Mouse (Mus musculus): ENCODE results near the gene Zmiz2. TPM values are rescaled to one million over a fixed set of nuclear protein-coding genes. Genes with fewer than 3 reads are reported as not detected.
A peak's percentile ranks its signal among the peaks of the same experiment; 100 is the strongest.
"Not testable (repeated sequence)": the region's sequence is repeated elsewhere in the genome, so short reads cannot be mapped to it uniquely, and the experiment has no call there.

Gene Zmiz2
- 11.2 and 12.4 TPM in 2 replicates for polyA plus RNA-seq (2015; fragmentation: Nextera tagmentation; extraction: Ambion mirVana)

GRCm38 (mm10) chr11:6388726-6389413, at the start of gene Zmiz2:
Gene Zmiz2 (plus strand): TSS chr11:6389074.
- H3K9me3 ChIP-seq, result no peaks in the 10 kb centered on the region
- no peaks in the 10 kb centered on the region for H3K27me3 ChIP-seq
- whole genome bisulfite sequencing, result 5% methylated on average over 59 of the region's 60 CpGs
- peak; percentile 98 for ATAC-seq (ENCODE audit: insufficient number of reproducible peaks, insufficient read depth, low FRiP score, low TSS enrichment, low read depth)
- peaks cover 18% of the 10 kb centered on the region for H3K4me1 ChIP-seq
- peaks cover 7% of the 10 kb centered on the region; the same call in 1 of the 2 replicates for H3K36me3 ChIP-seq
- peak within 1 kb of the TSS; percentile 89 for H3K9ac ChIP-seq
- peak within 1 kb of the TSS; percentile 96 for H3K4me3 ChIP-seq
- H3K4me2 ChIP-seq, result peak within 1 kb of the TSS; percentile 91
- H3K27ac ChIP-seq, result peak within 1 kb of the TSS; percentile 94

GRCm38 (mm10) chr11:6345956-6346355, 42.9 kb upstream of the Zmiz2 start:
- no peaks in the 10 kb centered on the region for H3K27me3 ChIP-seq
- H3K27ac ChIP-seq, result no peak overlapping the region
- no peak for ATAC-seq (ENCODE audit: insufficient number of reproducible peaks, insufficient read depth, low FRiP score, low TSS enrichment, low read depth)
- H3K36me3 ChIP-seq, result peaks cover 96% of the 10 kb centered on the region
- H3K9ac ChIP-seq, result no peak overlapping the region
- no peak overlapping the region for H3K4me3 ChIP-seq
- 94% methylated on average over 4 of the region's 4 CpGs for WGBS
- no peak overlapping the region for H3K4me2 ChIP-seq
- no peaks in the 10 kb centered on the region for H3K9me3 ChIP-seq
- 0 out of 2 replicates have a peak, but pooled peaks cover 5% of the 10 kb centered on the region for H3K4me1 ChIP-seq

DNA sequence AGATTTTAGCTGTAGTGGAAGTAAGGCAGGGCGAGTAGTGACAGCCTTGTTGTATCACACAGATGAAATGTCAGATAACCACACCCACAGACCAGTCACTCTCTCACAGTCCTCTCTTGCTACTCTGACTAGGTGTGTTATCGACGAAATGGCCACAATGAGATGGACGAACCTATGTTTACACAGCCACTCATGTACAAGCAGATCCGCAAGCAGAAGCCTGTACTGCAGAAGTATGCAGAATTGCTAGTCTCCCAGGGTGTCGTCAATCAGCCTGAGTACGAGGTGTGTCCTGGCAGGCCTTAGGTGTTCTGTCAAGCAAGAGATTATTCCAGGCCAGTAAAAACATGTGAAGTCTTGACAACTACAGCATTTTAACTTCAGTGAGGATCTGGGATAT, 41.9 kb upstream of the Zmiz2 start:
- H3K4me1 ChIP-seq, result 0 out of 2 replicates have a peak, but pooled peaks cover 5% of the 10 kb centered on the region
- H3K4me2 ChIP-seq, result no peak overlapping the region
- no peaks in the 10 kb centered on the region for H3K27me3 ChIP-seq
- no peaks in the 10 kb centered on the region for H3K9me3 ChIP-seq
- no peak overlapping the region for H3K4me3 ChIP-seq
- no peak overlapping the region for H3K9ac ChIP-seq
- no peak for ATAC-seq (ENCODE audit: insufficient number of reproducible peaks, insufficient read depth, low FRiP score, low TSS enrichment, low read depth)
- 72% methylated on average over 7 of the region's 7 CpGs for WGBS
- no peak overlapping the region for H3K27ac ChIP-seq
- H3K36me3 ChIP-seq, result peaks cover 92% of the 10 kb centered on the region

DNA sequence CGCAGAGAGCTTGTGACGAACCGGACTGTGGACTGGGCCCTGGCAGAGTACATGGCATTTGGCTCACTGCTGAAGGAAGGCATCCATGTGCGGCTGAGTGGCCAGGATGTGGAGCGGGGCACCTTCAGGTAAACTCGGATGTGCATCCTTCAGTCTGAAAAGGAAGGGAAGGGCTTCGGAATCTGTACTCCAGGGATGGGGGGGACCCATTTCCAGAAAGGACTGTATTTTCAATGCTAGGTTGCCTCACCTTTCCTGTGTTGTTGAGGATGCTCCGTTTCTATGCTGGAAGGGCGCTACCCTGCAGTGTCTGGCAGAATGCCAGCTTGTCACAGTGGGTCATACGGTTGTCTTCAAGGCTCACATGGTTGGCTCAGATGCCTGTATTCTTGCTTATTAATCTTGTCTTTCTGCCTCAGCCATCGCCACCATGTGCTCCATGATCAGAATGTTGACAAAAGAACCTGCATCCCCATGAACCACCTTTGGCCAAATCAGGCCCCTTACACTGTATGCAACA, 40.1 kb upstream of the Zmiz2 start:
- no peak overlapping the region for H3K4me2 ChIP-seq
- H3K27me3 ChIP-seq, result no peaks in the 10 kb centered on the region
- H3K9me3 ChIP-seq, result no peaks in the 10 kb centered on the region
- no peak overlapping the region for H3K4me3 ChIP-seq
- H3K9ac ChIP-seq, result no peak overlapping the region
- H3K36me3 ChIP-seq, result peaks cover 90% of the 10 kb centered on the region
- H3K4me1 ChIP-seq, result 0 out of 2 replicates have a peak, but pooled peaks cover 5% of the 10 kb centered on the region
- no peak overlapping the region for H3K27ac ChIP-seq
- 89% methylated on average over 11 of the region's 11 CpGs for WGBS
- ATAC-seq (ENCODE audit: insufficient number of reproducible peaks, insufficient read depth, low FRiP score, low TSS enrichment, low read depth), result no peak

DNA sequence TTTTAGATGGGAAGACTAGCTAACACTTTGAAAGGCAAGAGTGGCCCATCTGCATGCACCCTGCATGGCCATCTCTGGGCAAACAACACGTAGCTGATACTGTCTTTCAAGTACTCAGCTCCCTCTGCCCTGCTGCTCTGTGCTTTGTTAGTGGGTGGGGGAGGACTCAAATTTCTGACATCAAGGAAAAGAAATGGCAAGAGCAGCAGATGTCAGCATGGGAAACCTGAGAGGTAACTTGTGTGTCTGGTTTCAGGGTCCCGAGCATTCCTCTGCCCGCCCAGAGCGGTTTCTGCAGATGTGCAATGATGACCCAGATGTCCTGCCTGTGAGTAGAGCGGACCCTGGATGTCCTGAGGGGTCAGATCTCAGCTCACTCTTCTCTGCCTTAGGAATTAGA, 39.3 kb upstream of the Zmiz2 start:
- 64% methylated on average over 5 of the region's 5 CpGs for WGBS
- no peak overlapping the region for H3K4me2 ChIP-seq
- 0 out of 2 replicates have a peak, but pooled peaks cover 5% of the 10 kb centered on the region for H3K4me1 ChIP-seq
- H3K27ac ChIP-seq, result no peak overlapping the region
- peaks cover 85% of the 10 kb centered on the region for H3K36me3 ChIP-seq
- H3K9me3 ChIP-seq, result no peaks in the 10 kb centered on the region
- H3K9ac ChIP-seq, result no peak overlapping the region
- H3K27me3 ChIP-seq, result no peaks in the 10 kb centered on the region
- H3K4me3 ChIP-seq, result no peak overlapping the region
- ATAC-seq (ENCODE audit: insufficient number of reproducible peaks, insufficient read depth, low FRiP score, low TSS enrichment, low read depth), result no peak

- Histone ChIP-seq H3K9me3 (no peaks in the 10 kb centered on the region), H3K27ac (no peak overlapping the region), H3K9ac (no peak overlapping the region), H3K36me3 (peaks cover 63% of the 10 kb centered on the region), H3K4me3 (no peak overlapping the region), H3K27me3 (no peaks in the 10 kb centered on the region), H3K4me1 (no peaks in the 10 kb centered on the region), H3K4me2 (no peak overlapping the region)
- ATAC-seq (ENCODE audit: insufficient number of reproducible peaks, insufficient read depth, low FRiP score, low TSS enrichment, low read depth), result no peak
- 96% methylated on average over 4 of the region's 4 CpGs for WGBS
Measured at GRCm38 (mm10) chr11:6355106-6355505, 33.8 kb upstream of the Zmiz2 start.

DNA sequence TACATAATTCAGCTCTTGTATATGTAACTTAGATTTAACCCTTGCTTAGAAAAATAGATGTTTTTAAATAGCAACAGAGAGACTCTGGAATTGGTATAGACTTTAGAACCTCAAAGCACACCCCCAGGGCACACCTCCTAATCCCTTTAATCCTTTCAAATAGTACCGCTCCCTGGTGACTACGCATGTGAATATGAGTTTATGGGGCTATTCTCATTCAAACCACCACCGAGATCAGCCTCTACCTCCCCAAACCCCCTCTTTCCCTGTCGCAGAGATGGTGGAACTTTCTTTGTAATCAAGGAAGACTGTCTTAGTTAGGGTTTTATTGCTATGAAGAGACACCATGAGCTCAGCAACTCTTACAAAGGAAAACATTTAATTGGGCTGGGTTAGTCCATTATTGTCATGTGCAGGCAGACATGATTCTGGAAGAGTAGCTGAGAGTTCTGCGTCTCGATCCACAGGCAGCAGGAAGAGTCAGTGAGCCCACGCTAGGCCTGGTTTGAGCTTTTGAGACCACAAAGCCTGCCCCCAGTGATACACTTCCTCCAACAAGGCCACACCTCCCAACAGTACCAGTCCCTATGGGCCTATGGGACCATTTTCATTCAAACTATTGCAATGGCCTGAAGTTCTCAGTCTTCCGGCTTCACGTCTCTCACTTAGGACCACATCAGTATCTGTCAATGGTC, 24.1 kb upstream of the Zmiz2 start:
- H3K36me3 ChIP-seq, result no peaks in the 10 kb centered on the region
- no peaks in the 10 kb centered on the region for H3K27me3 ChIP-seq
- WGBS, result 88% methylated on average over 9 of the region's 9 CpGs
- H3K4me2 ChIP-seq, result no peak overlapping the region
- H3K4me1 ChIP-seq, result 0 out of 2 replicates have a peak, but pooled peaks cover 6% of the 10 kb centered on the region
- H3K9me3 ChIP-seq, result no peaks in the 10 kb centered on the region
- no peak overlapping the region for H3K4me3 ChIP-seq
- H3K27ac ChIP-seq, result no peak overlapping the region
- ATAC-seq (ENCODE audit: insufficient number of reproducible peaks, insufficient read depth, low FRiP score, low TSS enrichment, low read depth), result no peak
- no peak overlapping the region for H3K9ac ChIP-seq

DNA sequence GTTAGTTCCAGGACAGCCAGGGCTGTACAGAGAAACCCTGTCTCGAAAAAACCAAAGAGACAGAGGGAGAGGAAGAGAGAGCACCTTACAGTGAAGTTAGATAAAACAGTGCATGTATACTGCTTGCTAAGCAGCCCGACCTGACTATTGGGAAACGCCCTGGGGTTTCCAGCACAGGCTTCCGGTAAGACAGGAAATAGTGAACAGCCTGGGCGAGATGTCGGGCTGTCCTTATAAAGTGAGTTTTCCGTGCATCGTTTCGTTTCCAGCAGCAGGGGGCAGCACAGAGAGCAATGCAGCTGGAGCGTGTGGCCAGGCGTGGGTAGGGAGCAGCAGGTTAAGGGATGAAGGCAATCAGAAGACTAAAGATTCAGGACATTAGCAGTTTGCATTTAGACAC, 23.0 kb upstream of the Zmiz2 start:
- H3K4me1 ChIP-seq, result 0 out of 2 replicates have a peak, but pooled peaks cover 6% of the 10 kb centered on the region
- no peak overlapping the region for H3K9ac ChIP-seq
- no peaks in the 10 kb centered on the region for H3K36me3 ChIP-seq
- H3K4me2 ChIP-seq, result peak overlapping the region; percentile 15; the same call in 1 of the 2 replicates
- ATAC-seq (ENCODE audit: insufficient number of reproducible peaks, insufficient read depth, low FRiP score, low TSS enrichment, low read depth), result no peak
- H3K27me3 ChIP-seq, result no peaks in the 10 kb centered on the region
- no peak overlapping the region for H3K27ac ChIP-seq
- WGBS, result 18% methylated on average over 11 of the region's 11 CpGs
- no peak overlapping the region for H3K4me3 ChIP-seq
- H3K9me3 ChIP-seq, result no peaks in the 10 kb centered on the region

- ATAC-seq (ENCODE audit: insufficient number of reproducible peaks, insufficient read depth, low FRiP score, low TSS enrichment, low read depth), result no peak
- no peak overlapping the region for H3K4me3 ChIP-seq
- WGBS, result 48% methylated on average over 6 of the region's 6 CpGs
- H3K4me2 ChIP-seq, result 0 out of 2 replicates have a peak overlapping the region, but pooled peaks have one; percentile 15
- no peaks in the 10 kb centered on the region for H3K27me3 ChIP-seq
- no peak overlapping the region for H3K9ac ChIP-seq
- H3K9me3 ChIP-seq, result no peaks in the 10 kb centered on the region
- 0 out of 2 replicates have a peak, but pooled peaks cover 6% of the 10 kb centered on the region for H3K4me1 ChIP-seq
- H3K27ac ChIP-seq, result no peak overlapping the region
- H3K36me3 ChIP-seq, result no peaks in the 10 kb centered on the region
Measured at GRCm38 (mm10) chr11:6366434-6366833, 22.4 kb upstream of the Zmiz2 start.

GRCm38 (mm10) chr11:6367156-6367555, 21.7 kb upstream of the Zmiz2 start:
- Histone ChIP-seq H3K4me3 (no peak overlapping the region), H3K9me3 (no peaks in the 10 kb centered on the region), H3K4me2 (no peak overlapping the region), H3K27ac (no peak overlapping the region), H3K27me3 (no peaks in the 10 kb centered on the region), H3K36me3 (no peaks in the 10 kb centered on the region), H3K4me1 (0 out of 2 replicates have a peak, but pooled peaks cover 6% of the 10 kb centered on the region), H3K9ac (no peak overlapping the region)
- 50% methylated on average over 4 of the region's 4 CpGs for WGBS
- no peak for ATAC-seq (ENCODE audit: insufficient number of reproducible peaks, insufficient read depth, low FRiP score, low TSS enrichment, low read depth)

DNA sequence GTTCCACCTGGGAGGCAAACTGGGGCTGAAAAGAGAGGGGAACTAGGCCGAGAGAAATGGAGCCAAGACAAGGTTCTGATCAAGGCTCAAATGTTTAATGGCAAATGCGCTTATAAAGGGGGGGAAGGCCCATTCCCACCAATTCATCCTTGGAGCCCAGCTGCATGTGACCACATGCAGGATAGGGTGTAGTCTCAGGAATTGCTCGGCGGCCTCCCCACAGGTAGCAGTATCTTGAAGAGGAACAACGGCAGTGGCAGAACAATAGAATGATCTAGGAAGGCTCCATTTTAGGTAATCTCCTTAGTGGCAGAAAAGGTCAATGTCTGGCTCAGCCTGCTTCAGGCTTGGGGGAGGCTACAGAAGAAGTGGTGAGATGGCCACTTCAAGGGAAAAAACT, 20.9 kb upstream of the Zmiz2 start:
- not testable (repeated sequence) for H3K27ac ChIP-seq; H3K36me3 ChIP-seq; H3K27me3 ChIP-seq; H3K4me3 ChIP-seq; H3K4me1 ChIP-seq; H3K9me3 ChIP-seq; H3K9ac ChIP-seq; H3K4me2 ChIP-seq; ATAC-seq (ENCODE audit: insufficient number of reproducible peaks, insufficient read depth, low FRiP score, low TSS enrichment, low read depth)
- WGBS, result 74% methylated on average over 5 of the region's 5 CpGs
